Mouse (Mus musculus): ENCODE measurements around the gene Kctd18.

DNA sequence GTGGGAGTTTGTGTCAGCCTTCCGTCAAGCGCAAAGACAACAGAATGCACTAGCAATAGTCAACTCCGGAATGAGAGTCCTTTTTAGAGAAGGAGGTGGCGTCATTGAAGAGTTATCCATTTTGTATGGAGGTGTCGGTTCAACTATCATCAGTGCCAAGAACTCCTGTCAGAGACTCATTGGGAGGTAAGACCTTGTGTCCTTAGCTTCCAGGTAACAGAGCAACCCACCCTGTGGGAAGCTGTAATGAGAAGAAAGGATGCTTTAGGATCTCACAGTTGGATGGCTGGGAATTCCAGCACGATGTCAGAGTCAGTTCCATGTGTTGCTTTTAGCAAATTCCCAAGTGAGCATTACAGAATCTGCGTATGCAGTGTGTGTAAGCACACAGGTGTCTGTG, 43.4 kb upstream of the Kctd18 start:
- TF ChIP-seq CTCF (conservative IDR thresholded peaks at IDR 0.05; ENCODE audit: insufficient read depth, insufficient read length, low read depth, low read length) (no peak), POLR2A (IDR thresholded peaks at IDR 0.05; ENCODE audit: low read depth, low read length) (no peak)

Data from kidney, adult 2 months (tissue).